Mouse (Mus musculus) MEL (cell line): ENCODE measurements at regions not wholly inside any gene's neighbourhood (a gene's known extent, or its start where the extent isn't known, plus 50 kb on each side); places are given as distances from the start of the nearest gene placed in this dataset.

Source experiments
- CTCF ChIP-seq, 3 experiments: IDR thresholded peaks in 2 of 3; conservative IDR thresholded peaks in 1 of 3; 2 replicates each; pipeline ENCODE4 v1.5.1; 2011 to 2012; ENCODE audit warnings: low read length in 3 of 3, low read depth in 2 of 3, mild to moderate bottlenecking in 2 of 3, improper control_type of control experiment in 1 of 3, inconsistent platforms in 1 of 3, mixed read lengths in 1 of 3, moderate library complexity in 1 of 3; ENCODE audit not compliant: control insufficient read depth in 1 of 3, insufficient read depth in 1 of 3, poor library complexity in 1 of 3, severe bottlenecking in 1 of 3
- ETS1 ChIP-seq: IDR thresholded peaks from 2 replicates; pipeline ENCODE4 v1.6.1; 2012; ENCODE audit warnings: low read depth, mild to moderate bottlenecking, inconsistent platforms, low read length, improper control_type of control experiment, moderate library complexity
- SMC3 ChIP-seq: IDR thresholded peaks from 2 replicates; pipeline ENCODE4 v1.6.1; 2011; ENCODE audit warnings: low read depth, low read length, improper control_type of control experiment
- USF2 ChIP-seq, 2 experiments: IDR thresholded peaks; 2 replicates each; pipeline ENCODE4 v1.6.1; 2011 to 2012; ENCODE audit warnings: improper control_type of control experiment in 2 of 2, low read length in 2 of 2, borderline replicate concordance in 1 of 2, inconsistent platforms in 1 of 2, low read depth in 1 of 2, mild to moderate bottlenecking in 1 of 2; ENCODE audit not compliant: insufficient read depth in 1 of 2
- ZC3H11A ChIP-seq: IDR thresholded peaks from 2 replicates; pipeline ENCODE4 v1.6.1; 2012; ENCODE audit warnings: low read depth, mild to moderate bottlenecking, inconsistent platforms, low read length, improper control_type of control experiment

DNA sequence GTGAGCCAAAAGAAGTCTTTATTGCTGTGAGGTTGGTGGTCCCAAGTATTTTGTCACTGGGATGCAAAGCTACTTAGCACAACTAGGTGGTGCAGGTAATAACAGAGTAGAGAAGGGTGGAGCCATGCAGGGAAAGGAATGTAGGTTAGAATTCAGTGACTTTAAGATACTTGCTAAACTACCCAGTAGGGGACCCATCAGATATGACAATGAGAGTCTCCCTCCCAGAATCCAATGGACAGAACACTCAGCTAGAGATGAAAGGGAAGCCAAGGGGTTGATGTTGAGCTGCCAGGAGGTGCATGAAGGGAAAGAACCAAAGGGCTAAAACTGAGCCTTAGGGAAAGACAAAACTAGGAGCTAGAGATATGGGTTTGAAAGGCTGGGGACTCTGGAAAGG is 564.9 kb downstream of the Grin2a start:
- no peak for TF ChIP-seq ZC3H11A
- TF ChIP-seq SMC3 = no peak
- no peak for TF ChIP-seq ETS1
- TF ChIP-seq CTCF (IDR thresholded peaks at IDR 0.05 in 2 of 3, conservative IDR thresholded peaks at IDR 0.05 in 1 of 3; ENCODE audit: control insufficient read depth in 1 of 3, insufficient read depth in 1 of 3, low read depth in 2 of 3, low read length in 3 of 3, poor library complexity in 1 of 3, severe bottlenecking in 1 of 3) = no peak
- no peak for TF ChIP-seq USF2 (IDR thresholded peaks at IDR 0.05; ENCODE audit: borderline replicate concordance in 1 of 2, insufficient read depth in 1 of 2, low read depth in 1 of 2, low read length in 2 of 2)
